Mouse (Mus musculus) kidney, adult 2 months (tissue): Measurements from ENCODE around the gene Vmo1.

Experiments used
- CTCF ChIP-seq: fragments of 200-500 bp; conservative IDR thresholded peaks from 2 replicates; pipeline ENCODE4 v1.5.1; 2011; ENCODE audit warnings: low read depth, mild to moderate bottlenecking, control low read depth, low read length, moderate library complexity, mixed read lengths; ENCODE audit not compliant: insufficient read depth, insufficient read length
- POLR2A ChIP-seq: fragments of 200-500 bp; IDR thresholded peaks from one replicate; pipeline ENCODE4 v1.6.1; 2011; ENCODE audit warnings: low read depth, low read length, control low read depth

- no peak for TF ChIP-seq CTCF
- TF ChIP-seq POLR2A, result no peak
These were observed 4.0 kb upstream of the Vmo1 start for GRCm38 (mm10) chr11:70518436-70518835.
